Mouse (Mus musculus) liver, embryonic 14.5 days (tissue): ENCODE data around the gene Ptprd. TPM values are rescaled to one million over a fixed set of nuclear protein-coding genes. Genes with fewer than 3 reads are reported as not detected.

Experiments
- ATAC-seq: fragments of 200-750 bp; cut with Nextera tagmentation; 2 replicates; pipeline ENCODE4 v1.8.0; 2017; ENCODE audit warnings: moderate number of reproducible peaks, mild to moderate bottlenecking, moderate library complexity; ENCODE audit not compliant: insufficient read depth
- DNase-seq, 3 experiments: peaks; one replicate each; pipeline ENCODE4 v3.0.0-alpha.2; 2012 to 2013; ENCODE audit warnings: low read depth in 3 of 3, low spot score in 3 of 3
- H3K27ac ChIP-seq: fragments of 300-500 bp; sonication (generic); 2 replicates; pipeline ENCODE4 v1.5.1; 2014; ENCODE audit warnings: moderate library complexity, mild to moderate bottlenecking, control low read depth, inconsistent platforms
- H3K27me3 ChIP-seq: fragments of 300-500 bp; sonication (generic); 2 replicates; pipeline ENCODE4 v1.6.1; 2014; ENCODE audit warnings: mild to moderate bottlenecking, low read length, moderate library complexity; ENCODE audit not compliant: control insufficient read depth, insufficient read depth
- H3K36me3 ChIP-seq: fragments of 300-500 bp; sonication (generic); replicated peaks from 2 replicates; pipeline ENCODE4 v1.6.1; 2014; ENCODE audit warnings: low read depth; ENCODE audit not compliant: control insufficient read depth, insufficient read depth
- H3K4me1 ChIP-seq, 2 experiments: fragments of 200-500 bp in 1 of 2; fragments of 300-500 bp in 1 of 2; sonication (generic) in 1 of 2; replicated peaks; 2 replicates each; pipeline ENCODE4 v1.6.1; 2012 to 2014; ENCODE audit warnings: antibody characterized with exemption in 1 of 2, inconsistent platforms in 1 of 2, low read length in 1 of 2; ENCODE audit not compliant: control insufficient read depth in 2 of 2, insufficient read depth in 2 of 2
- H3K4me2 ChIP-seq: fragments of 300-500 bp; sonication (generic); 2 replicates; pipeline ENCODE4 v1.6.1; 2014; ENCODE audit warnings: low read depth, mild to moderate bottlenecking, control low read depth, moderate library complexity
- H3K4me3 ChIP-seq, 2 experiments: fragments of 200-500 bp in 1 of 2; fragments of 300-500 bp in 1 of 2; sonication (generic) in 1 of 2; 2 replicates each; pipeline ENCODE4 v1.5.1; 2012 to 2014; ENCODE audit warnings: low read depth in 2 of 2, low read length in 2 of 2, mild to moderate bottlenecking in 2 of 2, control low read depth in 1 of 2, inconsistent platforms in 1 of 2, moderate library complexity in 1 of 2; ENCODE audit not compliant: insufficient read depth in 1 of 2
- H3K9ac ChIP-seq: fragments of 300-500 bp; sonication (generic); replicated peaks from 2 replicates; pipeline ENCODE4 v1.6.1; 2014; ENCODE audit warnings: mild to moderate bottlenecking, control low read depth, moderate library complexity
- H3K9me3 ChIP-seq: fragments of 300-500 bp; sonication (generic); 2 replicates; pipeline ENCODE4 v1.6.1; 2016; ENCODE audit warnings: low read length, mixed read lengths; ENCODE audit not compliant: control insufficient read depth
- CTCF ChIP-seq: IDR thresholded peaks from 2 replicates; pipeline ENCODE4 v1.5.1; 2016; ENCODE audit warnings: antibody characterized with exemption, low read depth, control low read depth
- EP300 ChIP-seq: IDR thresholded peaks from 2 replicates; pipeline ENCODE4 v1.6.1; 2016; ENCODE audit warnings: antibody characterized with exemption, low read depth
- WGBS: fragments of 180-500 bp; shearing (Covaris S2); extraction: QIAGEN DNeasy Blood & Tissue Kit; methylation state at CpG from one replicate; pipeline ENCODE4 v1.1.7; 2014; ENCODE audit not compliant: insufficient replicate concordance; 5-methylcytosine and 5-hydroxymethylcytosine counted together
- polyA plus RNA-seq, 2 experiments: library from polyadenylated mRNA; depleted of rRNA in 1 of 2; stranded (reverse) in 1 of 2; unstranded in 1 of 2; fragments of >200 nt; fragmentation: Nextera tagmentation in 1 of 2; extraction: Ambion mirVana in 1 of 2; gene quantifications; 2 replicates each; pipeline versions ENCODE4 v1.2.1 to v1.2.3; 2012 to 2014

Ptprd gene
- polyA plus RNA-seq, 2 experiments: 1.5 to 2.8 TPM

DNA sequence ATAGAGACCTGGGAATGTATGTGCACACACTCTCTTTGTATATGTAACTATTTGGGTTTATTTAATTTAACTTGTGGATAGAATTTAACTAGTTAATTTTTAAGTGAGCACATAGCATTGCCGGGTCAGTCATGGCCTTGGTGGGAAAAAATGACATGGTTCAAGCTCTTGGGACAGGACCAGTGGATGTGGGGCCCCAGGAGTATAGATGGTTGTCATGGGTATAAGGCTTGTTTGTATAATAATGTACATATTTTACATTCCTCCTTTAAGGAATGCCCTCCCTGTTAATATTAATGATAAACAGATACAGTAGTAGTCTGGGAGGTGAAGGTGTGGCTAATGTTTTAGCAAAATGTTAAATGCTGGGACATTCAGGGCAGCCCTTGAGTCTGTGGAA lies 962.8 kb downstream of the Ptprd start:
- Histone ChIP-seq H3K4me3 (no peak overlapping the region), H3K4me2 (no peak overlapping the region)
- 64% methylated on average over 1 of the region's 1 CpGs for WGBS

DNA sequence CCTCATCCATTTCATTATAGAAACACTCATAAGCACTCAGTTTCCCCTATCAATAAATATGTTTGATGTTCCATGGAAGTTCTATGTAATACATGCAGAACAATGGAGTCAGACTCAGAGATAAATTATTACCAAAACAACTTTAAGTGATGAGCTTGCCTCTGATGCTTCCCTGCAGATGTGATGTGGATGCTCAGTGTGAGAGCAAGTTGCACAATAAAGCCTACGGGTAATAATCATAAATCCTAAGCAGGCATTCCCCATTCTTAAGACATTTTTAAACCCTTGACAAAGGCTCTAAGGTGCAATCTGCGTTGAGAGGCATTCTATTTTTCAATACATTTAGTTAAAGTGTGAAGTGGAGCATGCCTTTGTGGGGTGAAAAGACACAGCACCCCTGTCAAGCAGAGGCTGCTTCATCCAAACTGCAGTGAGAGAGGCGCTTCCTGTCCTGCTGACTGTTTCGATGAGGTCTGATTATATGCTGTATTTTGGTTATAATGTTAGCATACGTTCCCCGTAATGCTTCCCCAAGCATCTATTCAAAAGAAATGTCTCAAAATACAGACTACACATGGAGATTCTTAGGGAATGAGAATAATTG lies 969.8 kb downstream of the Ptprd start:
- Histone ChIP-seq H3K36me3 (no peaks in the 10 kb centered on the region), H3K9me3 (no peaks in the 10 kb centered on the region), H3K4me3 (no peak overlapping the region), H3K27ac (no peak overlapping the region), H3K4me1 (no peaks in the 10 kb centered on the region), H3K9ac (no peak overlapping the region), H3K27me3 (no peaks in the 10 kb centered on the region), H3K4me2 (no peak overlapping the region)
- 67% methylated on average over 6 of the region's 6 CpGs for WGBS
- ATAC-seq (no peak), DNase-seq (no peak)
- TF ChIP-seq CTCF (no peak), EP300 (no peak)

More for the DNA sequence above, 962.8 kb downstream of the Ptprd start:
- DNase-seq (no peak), ATAC-seq (no peak)
- no peaks in the 10 kb centered on the region for H3K4me1 ChIP-seq
- H3K36me3 ChIP-seq: no peaks in the 10 kb centered on the region
- H3K9ac ChIP-seq: no peak overlapping the region
- TF ChIP-seq CTCF (no peak), EP300 (no peak)
- H3K27ac ChIP-seq: no peak overlapping the region
- no peaks in the 10 kb centered on the region for H3K9me3 ChIP-seq
- no peaks in the 10 kb centered on the region for H3K27me3 ChIP-seq

DNA sequence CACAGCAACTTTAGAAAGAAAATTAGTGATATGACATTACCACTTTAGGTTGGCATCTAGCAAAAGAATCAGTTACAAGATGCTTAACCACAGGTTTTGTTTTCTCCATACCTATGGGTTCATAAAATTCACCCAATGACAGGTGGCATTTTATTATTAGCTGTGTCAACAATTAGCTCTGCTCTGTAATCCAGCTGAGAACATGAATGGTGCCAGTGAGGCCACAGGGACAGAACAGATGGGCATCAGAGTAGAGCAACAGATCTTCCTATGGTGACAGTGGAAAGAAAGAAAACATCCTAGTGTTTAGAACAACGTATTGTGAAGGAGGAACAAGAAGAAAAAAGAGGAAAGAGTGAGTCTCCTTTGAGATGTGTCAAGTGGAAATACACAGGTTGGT lies 973.6 kb downstream of the Ptprd start:
- no peaks in the 10 kb centered on the region for H3K9me3 ChIP-seq
- H3K4me3 ChIP-seq: no peak overlapping the region
- WGBS: 35% methylated on average over 1 of the region's 1 CpGs
- DNase-seq (no peak), ATAC-seq (no peak)
- no peak overlapping the region for H3K4me2 ChIP-seq
- H3K27ac ChIP-seq: no peak overlapping the region
- H3K4me1 ChIP-seq: no peaks in the 10 kb centered on the region
- no peak overlapping the region for H3K9ac ChIP-seq
- H3K27me3 ChIP-seq: no peaks in the 10 kb centered on the region
- no peak for TF ChIP-seq CTCF
- no peak for TF ChIP-seq EP300
- H3K36me3 ChIP-seq: no peaks in the 10 kb centered on the region

DNA sequence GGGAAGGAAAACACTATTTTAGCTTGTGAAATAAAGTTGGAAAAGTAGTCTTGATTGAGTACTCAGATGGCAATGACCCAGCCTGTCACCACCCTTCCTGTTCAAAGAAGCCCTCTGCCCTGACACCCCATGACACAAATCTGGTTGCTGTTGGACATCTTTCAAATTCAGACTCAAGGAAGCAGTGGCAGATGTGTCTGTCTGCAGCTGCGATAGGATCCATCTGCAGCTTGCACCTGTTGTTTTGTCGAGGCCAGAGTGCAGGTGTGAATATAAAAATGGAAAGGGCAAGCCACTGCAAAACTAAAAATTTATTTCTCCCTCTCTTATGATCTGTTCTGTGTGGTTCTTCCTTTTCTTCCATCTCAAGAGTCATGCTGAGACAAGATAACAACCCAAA lies 978.5 kb downstream of the Ptprd start:
- Histone ChIP-seq H3K27me3 (no peaks in the 10 kb centered on the region), H3K36me3 (no peaks in the 10 kb centered on the region), H3K9ac (no peak overlapping the region), H3K27ac (no peak overlapping the region), H3K4me2 (no peak overlapping the region), H3K9me3 (no peaks in the 10 kb centered on the region), H3K4me3 (no peak overlapping the region), H3K4me1 (no peaks in the 10 kb centered on the region)
- TF ChIP-seq EP300: no peak
- no peak for TF ChIP-seq CTCF
- 60% methylated on average over 2 of the region's 2 CpGs for WGBS
- no peak for DNase-seq
- ATAC-seq: no peak

DNA sequence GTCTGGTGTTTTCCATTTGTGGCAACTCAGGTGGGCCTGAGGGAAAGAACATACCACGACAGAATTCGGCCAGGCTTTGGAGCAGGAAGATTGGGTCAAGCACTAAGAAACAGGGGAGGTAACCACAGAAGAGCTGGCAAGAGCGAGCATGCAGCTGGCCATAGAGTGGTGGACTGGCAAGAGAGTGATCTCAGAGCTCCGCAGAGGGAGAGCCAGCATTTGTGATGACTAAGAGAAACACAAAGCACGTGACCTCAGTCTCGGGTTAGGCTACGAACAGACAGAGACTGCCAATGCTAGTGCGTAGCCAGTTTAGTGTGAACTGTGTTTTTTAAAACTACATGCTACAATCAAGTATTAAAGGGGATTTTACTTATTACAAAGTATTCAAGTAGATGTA lies 1042.9 kb downstream of the Ptprd start:
- H3K9me3 ChIP-seq: no peaks in the 10 kb centered on the region
- no peak overlapping the region for H3K27ac ChIP-seq
- no peaks in the 10 kb centered on the region for H3K4me1 ChIP-seq
- H3K27me3 ChIP-seq: no peaks in the 10 kb centered on the region
- ATAC-seq (no peak), DNase-seq (no peak)
- no peak overlapping the region for H3K4me2 ChIP-seq
- WGBS: 64% methylated on average over 8 of the region's 8 CpGs
- TF ChIP-seq EP300 (no peak), CTCF (no peak)
- no peak overlapping the region for H3K4me3 ChIP-seq
- H3K9ac ChIP-seq: no peak overlapping the region
- H3K36me3 ChIP-seq: no peaks in the 10 kb centered on the region
